Mouse (Mus musculus) c-Kit-positive CD71-positive TER-119-positive erythroid progenitor cells, embryonic 14.5 days (primary cell): ENCODE data around the gene 4833427G06Rik.
"Not testable (repeated sequence)": the region's sequence is repeated elsewhere in the genome, so short reads cannot be mapped to it uniquely, and the experiment has no call there.

ENCODE experiments used
- DNase-seq: peaks from one replicate; pipeline ENCODE4 v3.0.0-alpha.2; 2013; ENCODE audit warnings: low spot score

4833427G06Rik gene

GRCm38 (mm10) chr9:51101756-51102425 lies at the start of gene 4833427G06Rik:
Gene 4833427G06Rik, minus strand, starts transcription at chr9:51102078.
- DNase-seq = no peak

GRCm38 (mm10) chr9:51147294-51147693 lies 45.4 kb upstream of the 4833427G06Rik start:
- DNase-seq = no peak

GRCm38 (mm10) chr9:51146496-51146895 lies 44.6 kb upstream of the 4833427G06Rik start:
- no peak for DNase-seq

GRCm38 (mm10) chr9:51144218-51144617 lies 42.3 kb upstream of the 4833427G06Rik start:
- DNase-seq = no peak

GRCm38 (mm10) chr9:51143437-51143836 lies 41.6 kb upstream of the 4833427G06Rik start:
- no peak for DNase-seq

GRCm38 (mm10) chr9:51140711-51141110 lies 38.8 kb upstream of the 4833427G06Rik start:
- no peak for DNase-seq

- DNase-seq = not testable (repeated sequence)
Observed at GRCm38 (mm10) chr9:51139401-51139800, 37.5 kb upstream of the 4833427G06Rik start.

- no peak for DNase-seq
Observed at GRCm38 (mm10) chr9:51138301-51138700, 36.4 kb upstream of the 4833427G06Rik start.

- no peak for DNase-seq
Observed at GRCm38 (mm10) chr9:51137836-51138235, 36.0 kb upstream of the 4833427G06Rik start.

- peak; percentile 10 for DNase-seq
Observed at GRCm38 (mm10) chr9:51137432-51137831, 35.6 kb upstream of the 4833427G06Rik start.

GRCm38 (mm10) chr9:51136985-51137384 lies 35.1 kb upstream of the 4833427G06Rik start:
- peak; percentile 20 for DNase-seq

GRCm38 (mm10) chr9:51114767-51115166 lies 12.9 kb upstream of the 4833427G06Rik start:
- no peak for DNase-seq

- DNase-seq = no peak
Observed at GRCm38 (mm10) chr9:51105751-51106150, 3.9 kb upstream of the 4833427G06Rik start.

GRCm38 (mm10) chr9:51103808-51104514 lies 2.1 kb upstream of the 4833427G06Rik start:
- DNase-seq = no peak

- no peak for DNase-seq
Observed at GRCm38 (mm10) chr9:51102963-51103807, 1.3 kb upstream of the 4833427G06Rik start.

- no peak for DNase-seq
Observed at GRCm38 (mm10) chr9:51096306-51096705, 5.6 kb downstream of the 4833427G06Rik start.

GRCm38 (mm10) chr9:51093697-51094096 lies 8.2 kb downstream of the 4833427G06Rik start:
- DNase-seq = peak; percentile 34

GRCm38 (mm10) chr9:51081614-51082013 lies 20.3 kb downstream of the 4833427G06Rik start:
- no peak for DNase-seq

GRCm38 (mm10) chr9:51076979-51077315 lies 24.9 kb downstream of the 4833427G06Rik start, which contains the start of gene Layn:
Gene Layn, minus strand, starts transcription at chr9:51077094.
- peak; percentile 22 for DNase-seq

GRCm38 (mm10) chr9:51076300-51076978 lies 25.4 kb downstream of the 4833427G06Rik start:
- no peak for DNase-seq

GRCm38 (mm10) chr9:51075780-51076179 lies 26.1 kb downstream of the 4833427G06Rik start:
- DNase-seq = no peak

- DNase-seq = no peak
Observed at GRCm38 (mm10) chr9:51070801-51071200, 31.1 kb downstream of the 4833427G06Rik start.
